Mouse (Mus musculus) neural tube, embryonic 13.5 days (tissue): Measurements from ENCODE around the gene Trim9. TPM values are rescaled to one million over a fixed set of nuclear protein-coding genes. Genes with fewer than 3 reads are reported as not detected.

Source experiments
- ATAC-seq: fragments of 200-750 bp; cut with Nextera tagmentation; 2 replicates; pipeline ENCODE4 v1.8.0; 2017; ENCODE audit warnings: low read depth, mild to moderate bottlenecking, moderate TSS enrichment, moderate library complexity
- H3K27ac ChIP-seq: fragments of 300-500 bp; sonication (generic); replicated peaks from 2 replicates; pipeline ENCODE4 v1.5.1; 2015; ENCODE audit warnings: moderate library complexity, mild to moderate bottlenecking, inconsistent platforms
- H3K27me3 ChIP-seq: fragments of 300-500 bp; sonication (generic); 2 replicates; pipeline ENCODE4 v1.6.1; 2015; ENCODE audit warnings: mild to moderate bottlenecking, inconsistent platforms
- H3K36me3 ChIP-seq: fragments of 300-500 bp; sonication (generic); 2 replicates; pipeline ENCODE4 v1.6.1; 2015; ENCODE audit warnings: mild to moderate bottlenecking, inconsistent platforms
- H3K4me1 ChIP-seq: fragments of 300-500 bp; sonication (generic); replicated peaks from 2 replicates; pipeline ENCODE4 v1.6.1; 2015; ENCODE audit warnings: inconsistent platforms
- H3K4me2 ChIP-seq: fragments of 300-500 bp; sonication (generic); 2 replicates; pipeline ENCODE4 v1.6.1; 2015; ENCODE audit warnings: inconsistent platforms, mild to moderate bottlenecking, moderate library complexity
- H3K4me3 ChIP-seq: fragments of 300-500 bp; sonication (generic); 2 replicates; pipeline ENCODE4 v1.5.1; 2015; ENCODE audit warnings: mild to moderate bottlenecking, inconsistent platforms
- H3K9ac ChIP-seq: fragments of 300-500 bp; sonication (generic); 2 replicates; pipeline ENCODE4 v1.6.1; 2015; ENCODE audit warnings: moderate library complexity, mild to moderate bottlenecking, inconsistent platforms
- H3K9me3 ChIP-seq: fragments of 300-500 bp; sonication (generic); 2 replicates; pipeline ENCODE4 v1.6.1; 2016; ENCODE audit warnings: inconsistent platforms
- WGBS: fragments of 180-500 bp; shearing (Covaris S2); methylation state at CpG from one replicate; pipeline ENCODE4 v1.1.7; 2015; 5-methylcytosine and 5-hydroxymethylcytosine counted together
- polyA plus RNA-seq: library from polyadenylated mRNA; unstranded; fragments of >200 nt; fragmentation: Nextera tagmentation; extraction: Ambion mirVana; gene quantifications from 2 replicates; pipeline ENCODE4 v1.2.1, GENCODE M21; 2015

Gene Trim9
- 61.0 and 62.3 TPM in 2 replicates for polyA plus RNA-seq

DNA sequence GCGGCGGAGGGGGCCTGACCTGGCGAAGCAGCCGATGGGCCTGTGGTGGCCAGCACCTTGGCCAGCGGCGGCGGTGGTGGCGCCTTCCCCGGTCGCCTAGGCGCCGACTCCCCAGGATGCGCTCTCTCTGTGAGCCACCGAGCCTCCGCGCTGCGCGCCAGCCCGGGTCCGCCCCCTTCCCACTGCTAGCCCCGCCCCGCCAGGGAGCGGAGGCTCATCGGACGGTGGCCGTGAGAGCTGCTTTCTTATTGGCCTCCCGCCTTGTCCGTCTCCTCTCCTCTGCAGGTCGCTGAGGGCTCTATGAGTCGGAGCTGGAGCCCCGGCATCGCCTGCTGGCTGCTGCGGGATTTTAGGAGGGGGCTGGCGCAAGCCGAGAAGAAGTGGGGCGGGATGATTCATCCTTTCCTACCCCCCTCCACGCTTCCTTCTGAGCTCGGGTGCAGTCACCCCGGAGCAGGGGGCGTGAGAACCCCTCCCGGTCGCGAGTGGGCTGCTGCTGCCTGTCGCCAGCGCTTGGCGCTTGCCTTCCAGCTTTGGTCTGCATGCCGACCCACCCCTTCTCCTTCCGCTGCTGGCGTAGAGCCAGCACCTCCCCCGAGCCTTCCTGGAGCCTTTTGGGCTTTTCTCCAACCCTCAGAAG, at the start of gene Trim9:
TSS of gene Trim9 (minus strand) at position 413 of the 640 bp plus-strand sequence.
- H3K4me1 ChIP-seq = peaks cover 54% of the 10 kb centered on the region
- no peaks in the 10 kb centered on the region for H3K27me3 ChIP-seq
- under 1% methylated on average over 49 of the region's 50 CpGs for WGBS
- no peaks in the 10 kb centered on the region for H3K36me3 ChIP-seq
- no peaks in the 10 kb centered on the region for H3K9me3 ChIP-seq
- peak; percentile 97 for ATAC-seq
- peak within 1 kb of the TSS; percentile 82 for H3K9ac ChIP-seq
- peak within 1 kb of the TSS; percentile 98 for H3K27ac ChIP-seq
- H3K4me3 ChIP-seq = peak within 1 kb of the TSS; percentile 72
- peak within 1 kb of the TSS; percentile 79 for H3K4me2 ChIP-seq

DNA sequence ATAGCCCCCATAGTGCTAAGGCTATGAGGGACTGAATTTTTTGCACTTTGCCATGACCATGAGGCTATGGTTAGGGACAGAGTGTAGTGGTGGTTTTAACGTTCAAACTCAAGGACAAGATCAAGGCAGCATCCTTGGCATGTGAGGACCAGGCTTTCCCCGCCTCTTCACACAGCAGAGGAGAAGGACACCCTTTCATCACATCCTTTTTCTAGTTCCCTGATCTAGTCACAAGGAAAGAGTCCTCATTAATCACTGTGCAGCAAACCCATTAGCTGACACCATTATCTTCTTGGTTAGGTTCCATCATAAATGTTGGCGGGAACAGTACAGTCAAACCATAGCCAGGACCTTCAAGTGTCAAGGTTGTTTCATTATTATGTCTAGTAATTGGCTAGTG, 47.6 kb upstream of the Trim9 start:
- H3K27ac ChIP-seq = no peak overlapping the region
- H3K4me1 ChIP-seq = no peaks in the 10 kb centered on the region; the same call in 1 of the 2 replicates
- H3K4me2 ChIP-seq = no peak overlapping the region
- no peak for ATAC-seq
- no peaks in the 10 kb centered on the region for H3K9me3 ChIP-seq
- H3K9ac ChIP-seq = no peak overlapping the region
- no peaks in the 10 kb centered on the region for H3K27me3 ChIP-seq
- no peak overlapping the region for H3K4me3 ChIP-seq
- no peaks in the 10 kb centered on the region for H3K36me3 ChIP-seq
- 87% methylated on average over 3 of the region's 3 CpGs for WGBS

DNA sequence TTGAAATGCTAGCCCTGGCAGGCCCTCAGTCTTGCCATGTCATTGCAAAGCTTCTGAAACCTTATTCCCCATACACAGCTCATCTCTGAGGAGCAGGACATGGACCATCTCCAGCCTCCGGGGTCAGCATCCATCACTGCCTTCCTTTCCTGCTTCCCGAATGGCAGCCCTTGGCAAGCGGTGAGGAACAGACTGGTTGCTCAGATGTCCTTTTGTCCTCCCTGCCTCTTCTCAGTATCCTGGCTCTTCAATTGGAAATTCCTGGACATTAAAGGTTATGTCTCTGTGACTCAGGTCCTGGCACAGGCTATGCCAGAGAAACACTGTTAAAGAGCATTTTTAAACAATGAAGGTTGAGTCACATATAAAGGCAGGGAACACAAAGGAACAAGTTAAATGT, 43.8 kb upstream of the Trim9 start:
- H3K4me3 ChIP-seq = no peak overlapping the region
- no peaks in the 10 kb centered on the region for H3K27me3 ChIP-seq
- H3K27ac ChIP-seq = no peak overlapping the region
- H3K4me2 ChIP-seq = no peak overlapping the region
- no peak for ATAC-seq
- no peaks in the 10 kb centered on the region; the same call in 1 of the 2 replicates for H3K4me1 ChIP-seq
- H3K9ac ChIP-seq = no peak overlapping the region
- H3K9me3 ChIP-seq = no peaks in the 10 kb centered on the region
- H3K36me3 ChIP-seq = no peaks in the 10 kb centered on the region
- WGBS = 83% methylated on average over 3 of the region's 3 CpGs

DNA sequence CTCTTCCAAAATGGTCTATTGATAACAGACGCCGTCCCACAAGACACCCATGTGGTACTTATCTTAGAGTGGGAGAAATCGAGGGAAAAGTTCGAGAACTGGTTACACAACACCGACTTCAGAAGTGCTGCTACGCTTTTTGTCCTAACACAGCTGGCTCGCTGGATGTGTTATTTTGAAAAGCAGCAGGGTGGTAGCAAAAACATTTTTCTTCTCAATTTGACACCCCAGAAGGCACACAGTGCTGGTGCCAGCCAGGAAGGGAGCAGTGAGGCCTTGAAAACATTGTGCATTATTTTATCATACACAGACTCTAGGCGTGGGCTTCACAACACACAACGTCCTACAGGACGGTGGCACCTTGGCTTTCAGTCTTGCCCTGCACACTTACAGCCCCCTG, 27.6 kb upstream of the Trim9 start:
- H3K9ac ChIP-seq = no peak overlapping the region
- no peak overlapping the region for H3K4me2 ChIP-seq
- no peaks in the 10 kb centered on the region for H3K36me3 ChIP-seq
- H3K4me1 ChIP-seq = no peaks in the 10 kb centered on the region
- H3K27me3 ChIP-seq = no peaks in the 10 kb centered on the region
- 82% methylated on average over 10 of the region's 10 CpGs for WGBS
- H3K4me3 ChIP-seq = no peak overlapping the region
- H3K27ac ChIP-seq = no peak overlapping the region
- H3K9me3 ChIP-seq = no peaks in the 10 kb centered on the region
- ATAC-seq = no peak

DNA sequence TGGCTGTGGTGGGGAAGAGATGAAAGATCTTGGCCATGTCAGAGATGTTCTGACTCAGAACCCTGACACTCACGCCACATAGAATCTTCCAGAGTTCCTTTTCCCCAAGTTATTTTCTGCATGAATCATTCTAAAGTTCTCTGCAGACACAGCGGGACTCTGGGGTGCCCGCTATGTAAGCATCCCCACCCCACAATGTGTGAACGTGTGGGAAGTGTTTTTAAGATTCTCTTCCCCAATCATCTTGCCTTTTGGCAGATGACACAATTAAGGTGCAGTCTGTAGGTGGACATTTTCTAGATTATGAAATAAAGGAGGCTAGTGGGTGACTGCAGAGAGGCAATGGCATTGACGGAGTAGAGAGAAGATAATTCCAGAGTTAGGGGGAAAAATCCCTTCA, 25.5 kb upstream of the Trim9 start:
- Histone ChIP-seq H3K36me3 (no peaks in the 10 kb centered on the region), H3K4me2 (no peak overlapping the region), H3K9me3 (no peaks in the 10 kb centered on the region), H3K9ac (no peak overlapping the region), H3K4me3 (no peak overlapping the region), H3K4me1 (peaks cover 8% of the 10 kb centered on the region), H3K27me3 (no peaks in the 10 kb centered on the region), H3K27ac (no peak overlapping the region)
- ATAC-seq = no peak
- WGBS = 90% methylated on average over 5 of the region's 5 CpGs

DNA sequence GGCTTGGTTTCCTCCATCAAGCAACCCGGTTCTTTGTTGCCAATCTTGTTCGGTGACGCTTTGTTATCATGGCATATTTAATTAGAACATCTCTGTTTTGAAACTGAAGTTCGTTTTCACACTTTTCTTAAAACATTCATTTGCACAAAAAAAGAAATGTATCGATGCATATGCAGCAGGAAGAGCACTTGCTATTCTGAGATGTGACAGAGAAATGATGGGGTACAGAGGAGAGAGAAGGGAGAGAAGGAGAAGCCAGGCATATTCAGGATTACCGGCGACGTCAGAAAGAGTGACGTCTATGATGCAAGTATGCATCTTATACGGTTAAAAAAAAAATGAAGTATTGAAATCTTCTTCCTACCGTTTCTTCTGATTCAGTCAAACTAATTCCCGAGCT, 21.9 kb upstream of the Trim9 start:
- Histone ChIP-seq H3K4me3 (no peak overlapping the region), H3K36me3 (no peaks in the 10 kb centered on the region), H3K4me1 (peaks cover 21% of the 10 kb centered on the region), H3K9me3 (no peaks in the 10 kb centered on the region), H3K4me2 (no peak overlapping the region), H3K27ac (no peak overlapping the region), H3K9ac (no peak overlapping the region), H3K27me3 (no peaks in the 10 kb centered on the region)
- no peak for ATAC-seq
- WGBS = 87% methylated on average over 12 of the region's 12 CpGs

DNA sequence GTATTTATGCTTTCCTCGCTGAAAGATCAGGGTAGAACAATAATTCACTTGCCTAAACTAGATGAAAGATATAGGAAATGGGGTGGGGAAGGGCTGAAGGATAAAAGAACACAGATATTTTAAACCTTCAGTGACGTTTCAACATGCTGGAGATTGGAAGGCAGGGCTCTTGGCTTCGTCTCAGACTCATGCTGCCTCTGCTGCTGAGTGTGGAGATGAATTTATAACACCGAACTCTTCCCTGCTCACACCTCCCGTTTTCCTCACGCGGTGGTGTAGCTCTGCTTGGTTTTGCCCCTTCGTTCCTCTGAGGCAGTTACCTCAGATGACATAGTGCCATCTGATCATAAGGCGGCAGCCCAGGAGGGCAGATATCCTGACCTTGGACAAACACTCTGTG, 21.4 kb upstream of the Trim9 start:
- Histone ChIP-seq H3K36me3 (no peaks in the 10 kb centered on the region), H3K9me3 (no peaks in the 10 kb centered on the region), H3K4me2 (no peak overlapping the region), H3K27ac (peak overlapping the region; percentile 54), H3K27me3 (no peaks in the 10 kb centered on the region), H3K4me1 (peaks cover 21% of the 10 kb centered on the region), H3K9ac (no peak overlapping the region), H3K4me3 (no peak overlapping the region)
- WGBS = 67% methylated on average over 9 of the region's 9 CpGs
- no peak for ATAC-seq

DNA sequence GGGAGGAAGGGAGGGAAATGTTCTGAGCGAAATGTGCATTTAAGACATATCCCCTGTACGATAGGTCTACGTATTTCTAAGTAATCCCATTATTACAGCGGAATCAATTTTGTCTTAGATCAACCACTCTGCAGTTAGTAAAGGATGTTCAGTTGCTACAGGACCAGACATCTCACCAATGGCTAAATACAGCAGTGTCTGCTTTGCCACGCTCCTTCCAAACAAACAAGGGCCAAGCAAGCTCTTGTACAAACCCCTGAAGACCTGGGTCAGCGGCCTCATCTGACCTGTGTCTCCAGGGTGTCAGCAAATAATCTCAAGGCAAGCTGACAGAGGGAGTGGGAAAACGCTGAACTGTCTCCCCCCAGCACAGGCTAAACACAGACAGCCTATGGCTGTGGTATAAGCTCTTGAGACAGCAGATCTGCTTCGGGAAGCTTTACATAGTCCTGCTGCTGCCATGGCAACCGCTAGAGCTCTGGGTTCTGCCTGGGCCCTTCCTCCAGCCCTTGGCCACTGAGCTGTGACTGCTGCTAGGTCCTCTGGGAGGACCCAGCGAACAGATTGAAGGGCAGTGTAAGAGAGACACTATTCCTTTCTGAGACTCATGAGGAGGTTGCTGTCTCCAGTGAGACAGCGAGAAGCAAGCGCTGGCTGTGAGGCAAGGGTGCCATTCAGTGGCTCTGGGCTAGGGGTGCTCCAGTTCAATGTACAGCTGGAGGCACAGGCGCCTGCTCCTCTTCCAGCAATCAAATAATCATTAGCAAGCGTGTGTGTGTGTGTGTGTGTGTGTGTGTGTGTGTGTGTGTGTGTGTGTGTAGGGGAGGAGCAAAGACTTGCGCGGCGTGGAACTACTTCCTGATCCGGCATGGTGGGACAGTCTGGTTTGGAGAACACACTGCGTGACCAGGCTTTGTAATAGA, 20.2 kb upstream of the Trim9 start:
- Histone ChIP-seq H3K4me3 (peak overlapping the region; percentile 21), H3K4me2 (peak overlapping the region; percentile 55), H3K9me3 (no peaks in the 10 kb centered on the region), H3K4me1 (peaks cover 26% of the 10 kb centered on the region), H3K27me3 (no peaks in the 10 kb centered on the region), H3K9ac (peak overlapping the region; percentile 61), H3K36me3 (no peaks in the 10 kb centered on the region), H3K27ac (peak overlapping the region; percentile 96)
- peak; percentile 99 for ATAC-seq
- 14% methylated on average over 19 of the region's 19 CpGs for WGBS

DNA sequence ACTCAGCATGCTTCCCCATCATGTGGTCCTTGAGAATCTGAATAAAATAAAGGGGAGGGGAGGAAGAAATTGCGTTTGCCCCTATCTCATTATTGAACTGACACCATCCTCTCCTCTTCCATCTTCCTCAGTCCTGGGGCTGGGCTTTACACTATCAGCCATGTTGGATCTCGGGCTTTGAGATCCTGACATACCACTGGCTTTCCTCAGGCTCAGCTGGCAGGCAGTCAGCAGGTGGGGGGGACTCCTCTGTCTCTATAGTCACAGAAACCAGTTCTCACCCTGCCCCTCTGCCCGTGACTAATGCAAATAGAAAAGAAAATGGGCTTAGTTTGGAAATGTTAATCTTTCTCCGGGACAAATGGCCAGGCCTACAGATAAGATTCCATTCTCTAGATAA, 15.6 kb upstream of the Trim9 start:
- 15% methylated on average over 4 of the region's 4 CpGs for WGBS

DNA sequence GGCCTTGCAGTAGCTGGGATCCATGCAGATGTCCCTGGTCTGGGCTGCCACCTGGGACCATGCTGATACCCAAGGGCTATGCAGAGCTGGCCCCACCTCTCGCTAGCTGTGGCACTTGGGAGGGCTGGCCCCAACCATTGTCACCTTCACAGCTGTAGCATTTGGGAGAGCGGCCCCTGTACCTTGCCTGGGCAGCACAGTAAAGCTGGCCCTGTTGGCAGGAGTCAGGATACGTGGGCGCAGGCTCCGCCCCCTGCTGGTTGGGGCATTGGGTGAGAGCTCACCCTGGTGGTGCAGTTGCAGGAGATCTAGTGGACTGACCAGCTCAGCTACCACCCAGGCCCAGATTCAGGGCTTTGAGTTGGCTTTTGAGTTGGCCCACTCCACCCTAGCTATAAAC, 12.9 kb upstream of the Trim9 start:
- no peak overlapping the region for H3K4me3 ChIP-seq
- H3K4me2 ChIP-seq = no peak overlapping the region
- H3K9me3 ChIP-seq = no peaks in the 10 kb centered on the region
- no peaks in the 10 kb centered on the region for H3K27me3 ChIP-seq
- H3K4me1 ChIP-seq = peaks cover 5% of the 10 kb centered on the region
- no peak overlapping the region for H3K27ac ChIP-seq
- ATAC-seq = no peak
- no peaks in the 10 kb centered on the region for H3K36me3 ChIP-seq
- 90% methylated on average over 5 of the region's 5 CpGs for WGBS
- no peak overlapping the region for H3K9ac ChIP-seq

More for the DNA sequence above, 15.6 kb upstream of the Trim9 start:
- Histone ChIP-seq H3K9me3 (no peaks in the 10 kb centered on the region), H3K27ac (no peak overlapping the region), H3K36me3 (no peaks in the 10 kb centered on the region), H3K4me3 (no peak overlapping the region), H3K27me3 (no peaks in the 10 kb centered on the region), H3K9ac (no peak overlapping the region), H3K4me2 (no peak overlapping the region), H3K4me1 (peaks cover 18% of the 10 kb centered on the region)
- no peak for ATAC-seq

DNA sequence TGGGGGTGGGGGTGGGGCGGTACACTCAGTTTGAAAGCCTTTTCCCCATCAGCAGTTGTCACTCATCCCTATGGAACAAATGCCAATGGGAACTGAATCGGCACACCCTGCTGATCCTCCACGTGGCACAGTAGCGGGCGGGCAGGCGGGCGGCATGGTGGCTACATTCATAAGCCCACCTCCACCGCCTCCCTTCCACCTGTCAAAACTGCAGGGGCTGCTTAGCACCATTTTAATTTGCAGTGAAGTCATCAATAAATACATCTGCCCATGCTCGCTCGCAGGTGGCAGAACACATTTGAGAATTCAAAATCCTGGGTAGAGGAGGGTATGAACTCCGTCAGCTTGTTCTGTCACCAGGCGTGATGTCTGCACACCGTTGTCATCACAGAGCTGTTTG, 12.0 kb upstream of the Trim9 start:
- Histone ChIP-seq H3K4me2 (no peak overlapping the region), H3K4me3 (no peak overlapping the region), H3K27ac (no peak overlapping the region), H3K9me3 (no peaks in the 10 kb centered on the region), H3K4me1 (peaks cover 5% of the 10 kb centered on the region), H3K27me3 (no peaks in the 10 kb centered on the region), H3K9ac (no peak overlapping the region), H3K36me3 (no peaks in the 10 kb centered on the region)
- no peak for ATAC-seq
- WGBS = 74% methylated on average over 13 of the region's 13 CpGs

DNA sequence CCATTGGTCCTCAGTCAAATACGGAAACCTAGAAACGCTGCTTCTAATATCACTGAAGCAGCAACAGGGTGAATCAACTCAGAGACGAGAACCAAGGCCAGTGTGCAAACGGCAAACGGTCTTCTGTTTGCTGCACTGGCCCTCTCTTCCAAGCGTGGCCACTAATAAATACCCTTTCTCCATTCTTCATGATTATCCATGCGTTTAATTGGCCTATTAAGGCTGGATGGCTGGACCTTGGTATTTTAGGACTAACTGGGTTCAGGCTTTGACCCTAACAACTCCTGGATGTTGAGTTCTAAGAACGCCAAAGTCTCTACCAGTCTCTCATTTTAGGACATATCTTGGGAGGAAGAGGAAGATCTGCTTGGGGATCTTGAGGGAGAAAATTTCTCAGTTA, 7.5 kb upstream of the Trim9 start:
- no peak overlapping the region for H3K9ac ChIP-seq
- no peak for ATAC-seq
- H3K4me2 ChIP-seq = no peak overlapping the region
- no peaks in the 10 kb centered on the region for H3K9me3 ChIP-seq
- H3K4me3 ChIP-seq = no peak overlapping the region
- no peaks in the 10 kb centered on the region for H3K36me3 ChIP-seq
- 33% methylated on average over 8 of the region's 8 CpGs for WGBS
- no peak overlapping the region for H3K27ac ChIP-seq
- H3K4me1 ChIP-seq = no peaks in the 10 kb centered on the region
- H3K27me3 ChIP-seq = no peaks in the 10 kb centered on the region
